Mouse (Mus musculus) liver, embryonic 14.5 days (tissue): Measurements from ENCODE around the gene Cckbr. TPM values are rescaled to one million over a fixed set of nuclear protein-coding genes. Genes with fewer than 3 reads are reported as not detected.
A peak's percentile ranks its signal among the peaks of the same experiment; 100 is the strongest.

Experiments
- ATAC-seq: fragments of 200-750 bp; cut with Nextera tagmentation; 2 replicates; pipeline ENCODE4 v1.8.0; 2017; ENCODE audit warnings: moderate number of reproducible peaks, mild to moderate bottlenecking, moderate library complexity; ENCODE audit not compliant: insufficient read depth
- DNase-seq, 3 experiments: peaks; one replicate each; pipeline ENCODE4 v3.0.0-alpha.2; 2012 to 2013; ENCODE audit warnings: low read depth in 3 of 3, low spot score in 3 of 3
- H3K27ac ChIP-seq: fragments of 300-500 bp; sonication (generic); 2 replicates; pipeline ENCODE4 v1.5.1; 2014; ENCODE audit warnings: moderate library complexity, mild to moderate bottlenecking, control low read depth, inconsistent platforms
- H3K27me3 ChIP-seq: fragments of 300-500 bp; sonication (generic); 2 replicates; pipeline ENCODE4 v1.6.1; 2014; ENCODE audit warnings: mild to moderate bottlenecking, low read length, moderate library complexity; ENCODE audit not compliant: control insufficient read depth, insufficient read depth
- H3K36me3 ChIP-seq: fragments of 300-500 bp; sonication (generic); replicated peaks from 2 replicates; pipeline ENCODE4 v1.6.1; 2014; ENCODE audit warnings: low read depth; ENCODE audit not compliant: control insufficient read depth, insufficient read depth
- H3K4me1 ChIP-seq, 2 experiments: fragments of 200-500 bp in 1 of 2; fragments of 300-500 bp in 1 of 2; sonication (generic) in 1 of 2; replicated peaks; 2 replicates each; pipeline ENCODE4 v1.6.1; 2012 to 2014; ENCODE audit warnings: antibody characterized with exemption in 1 of 2, inconsistent platforms in 1 of 2, low read length in 1 of 2; ENCODE audit not compliant: control insufficient read depth in 2 of 2, insufficient read depth in 2 of 2
- H3K4me2 ChIP-seq: fragments of 300-500 bp; sonication (generic); 2 replicates; pipeline ENCODE4 v1.6.1; 2014; ENCODE audit warnings: low read depth, mild to moderate bottlenecking, control low read depth, moderate library complexity
- H3K4me3 ChIP-seq, 2 experiments: fragments of 200-500 bp in 1 of 2; fragments of 300-500 bp in 1 of 2; sonication (generic) in 1 of 2; 2 replicates each; pipeline ENCODE4 v1.5.1; 2012 to 2014; ENCODE audit warnings: low read depth in 2 of 2, low read length in 2 of 2, mild to moderate bottlenecking in 2 of 2, control low read depth in 1 of 2, inconsistent platforms in 1 of 2, moderate library complexity in 1 of 2; ENCODE audit not compliant: insufficient read depth in 1 of 2
- H3K9ac ChIP-seq: fragments of 300-500 bp; sonication (generic); replicated peaks from 2 replicates; pipeline ENCODE4 v1.6.1; 2014; ENCODE audit warnings: mild to moderate bottlenecking, control low read depth, moderate library complexity
- H3K9me3 ChIP-seq: fragments of 300-500 bp; sonication (generic); 2 replicates; pipeline ENCODE4 v1.6.1; 2016; ENCODE audit warnings: low read length, mixed read lengths; ENCODE audit not compliant: control insufficient read depth
- CTCF ChIP-seq: IDR thresholded peaks from 2 replicates; pipeline ENCODE4 v1.5.1; 2016; ENCODE audit warnings: antibody characterized with exemption, low read depth, control low read depth
- EP300 ChIP-seq: IDR thresholded peaks from 2 replicates; pipeline ENCODE4 v1.6.1; 2016; ENCODE audit warnings: antibody characterized with exemption, low read depth
- WGBS: fragments of 180-500 bp; shearing (Covaris S2); extraction: QIAGEN DNeasy Blood & Tissue Kit; methylation state at CpG from one replicate; pipeline ENCODE4 v1.1.7; 2014; ENCODE audit not compliant: insufficient replicate concordance; 5-methylcytosine and 5-hydroxymethylcytosine counted together
- polyA plus RNA-seq, 2 experiments: library from polyadenylated mRNA; depleted of rRNA in 1 of 2; stranded (reverse) in 1 of 2; unstranded in 1 of 2; fragments of >200 nt; fragmentation: Nextera tagmentation in 1 of 2; extraction: Ambion mirVana in 1 of 2; gene quantifications; 2 replicates each; pipeline versions ENCODE4 v1.2.1 to v1.2.3; 2012 to 2014

Gene Cckbr
- polyA plus RNA-seq, 2 experiments, result not detected

- Histone ChIP-seq H3K27ac (no peak overlapping the region), H3K27me3 (no peaks in the 10 kb centered on the region), H3K36me3 (no peaks in the 10 kb centered on the region), H3K4me2 (no peak overlapping the region), H3K9ac (no peak overlapping the region), H3K4me3 (no peak overlapping the region), H3K9me3 (no peaks in the 10 kb centered on the region), H3K4me1 (no peaks in the 10 kb centered on the region)
- no peak for DNase-seq
- WGBS, result 55% methylated on average over 5 of the region's 5 CpGs
- TF ChIP-seq CTCF, result no peak
- no peak for ATAC-seq
These were observed 84.6 kb downstream of the Cckbr start for GRCm38 (mm10) chr7:105510143-105510542.

GRCm38 (mm10) chr7:105513845-105514291, 88.3 kb downstream of the Cckbr start:
- H3K4me1 ChIP-seq, result no peaks in the 10 kb centered on the region
- no peaks in the 10 kb centered on the region for H3K36me3 ChIP-seq
- no peak overlapping the region for H3K4me2 ChIP-seq
- no peak for TF ChIP-seq CTCF
- no peak for TF ChIP-seq EP300
- 53% methylated on average over 5 of the region's 5 CpGs for WGBS
- H3K27me3 ChIP-seq, result no peaks in the 10 kb centered on the region
- no peak overlapping the region for H3K4me3 ChIP-seq
- ATAC-seq (no peak), DNase-seq (no peak)
- no peak overlapping the region for H3K9ac ChIP-seq
- no peaks in the 10 kb centered on the region for H3K9me3 ChIP-seq
- H3K27ac ChIP-seq, result no peak overlapping the region

- H3K27ac ChIP-seq, result no peak overlapping the region
- H3K4me3 ChIP-seq, result no peak overlapping the region
- H3K4me1 ChIP-seq, result no peaks in the 10 kb centered on the region
- no peaks in the 10 kb centered on the region for H3K36me3 ChIP-seq
- no peaks in the 10 kb centered on the region for H3K27me3 ChIP-seq
- H3K4me2 ChIP-seq, result no peak overlapping the region
- no peak overlapping the region for H3K9ac ChIP-seq
- DNase-seq (no peak), ATAC-seq (no peak)
- WGBS, result 51% methylated on average over 5 of the region's 5 CpGs
- TF ChIP-seq CTCF (no peak), EP300 (no peak)
- H3K9me3 ChIP-seq, result no peaks in the 10 kb centered on the region
These were observed 89.0 kb downstream of the Cckbr start for GRCm38 (mm10) chr7:105514561-105514960.

- WGBS, result 4% methylated on average over 5 of the region's 5 CpGs
- Histone ChIP-seq H3K27me3 (no peaks in the 10 kb centered on the region), H3K27ac (no peak overlapping the region), H3K4me1 (no peaks in the 10 kb centered on the region), H3K9ac (no peak overlapping the region), H3K36me3 (no peaks in the 10 kb centered on the region), H3K4me3 (no peak overlapping the region), H3K4me2 (no peak overlapping the region), H3K9me3 (no peaks in the 10 kb centered on the region)
- ATAC-seq (no peak), DNase-seq (peak; percentile 1 to 13 (median 4))
- TF ChIP-seq CTCF, result peak; percentile 92
- no peak for TF ChIP-seq EP300
These were observed 89.6 kb downstream of the Cckbr start for GRCm38 (mm10) chr7:105515178-105515577.

GRCm38 (mm10) chr7:105516669-105517360, 91.3 kb downstream of the Cckbr start:
- DNase-seq, result no peak
- WGBS, result 46% methylated on average over 9 of the region's 9 CpGs
- H3K4me3 ChIP-seq, result no peak overlapping the region

More at GRCm38 (mm10) chr7:105516669-105517360, 91.3 kb downstream of the Cckbr start:
- no peak for ATAC-seq
- no peak for TF ChIP-seq EP300
- no peak for TF ChIP-seq CTCF
- Histone ChIP-seq H3K9me3 (no peaks in the 10 kb centered on the region), H3K4me1 (no peaks in the 10 kb centered on the region), H3K27me3 (no peaks in the 10 kb centered on the region), H3K36me3 (no peaks in the 10 kb centered on the region), H3K4me2 (no peak overlapping the region), H3K9ac (no peak overlapping the region), H3K27ac (no peak overlapping the region)
